Mouse (Mus musculus) midbrain, embryonic 14.5 days (tissue): ENCODE results near the gene Amh. TPM values are rescaled to one million over a fixed set of nuclear protein-coding genes. Genes with fewer than 3 reads are reported as not detected.

Experiments
- ATAC-seq: fragments of 200-750 bp; cut with Nextera tagmentation; 2 replicates; pipeline ENCODE4 v1.8.0; 2017; ENCODE audit warnings: moderate number of reproducible peaks, moderate library complexity; ENCODE audit not compliant: low FRiP score, low TSS enrichment
- DNase-seq: peaks from one replicate; pipeline ENCODE4 v3.0.0-alpha.2; 2015
- H3K27ac ChIP-seq: fragments of 300-500 bp; sonication (generic); replicated peaks from 2 replicates; pipeline ENCODE4 v1.5.1; 2014; ENCODE audit warnings: mild to moderate bottlenecking, low read depth, low read length, moderate library complexity
- H3K27me3 ChIP-seq: fragments of 300-500 bp; sonication (generic); 2 replicates; pipeline ENCODE4 v1.6.1; 2014; ENCODE audit warnings: low read length, control low read depth, mixed read lengths; ENCODE audit not compliant: control insufficient read depth, insufficient read depth
- H3K36me3 ChIP-seq: fragments of 300-500 bp; sonication (generic); 2 replicates; pipeline ENCODE4 v1.6.1; 2014; ENCODE audit warnings: low read length, control low read depth; ENCODE audit not compliant: control insufficient read depth, insufficient read depth
- H3K4me1 ChIP-seq: fragments of 300-500 bp; sonication (generic); 2 replicates; pipeline ENCODE4 v1.6.1; 2014; ENCODE audit warnings: mild to moderate bottlenecking, antibody characterized with exemption, low read length, control low read depth; ENCODE audit not compliant: control insufficient read depth, insufficient read depth
- H3K4me2 ChIP-seq: fragments of 300-500 bp; sonication (generic); 2 replicates; pipeline ENCODE4 v1.6.1; 2014; ENCODE audit warnings: mild to moderate bottlenecking, low read length, moderate library complexity
- H3K4me3 ChIP-seq: fragments of 300-500 bp; sonication (generic); replicated peaks from 2 replicates; pipeline ENCODE4 v1.5.1; 2014; ENCODE audit warnings: low read depth, low read length
- H3K9ac ChIP-seq: fragments of 300-500 bp; sonication (generic); replicated peaks from 2 replicates; pipeline ENCODE4 v1.6.1; 2014; ENCODE audit warnings: mild to moderate bottlenecking, low read length, moderate library complexity
- H3K9me3 ChIP-seq: fragments of 300-500 bp; sonication (generic); 2 replicates; pipeline ENCODE4 v1.6.1; 2016; ENCODE audit warnings: low read length, control low read depth, mixed read lengths; ENCODE audit not compliant: control insufficient read depth
- WGBS: fragments of 180-500 bp; shearing (Covaris S2); extraction: QIAGEN DNeasy Blood & Tissue Kit; methylation state at CpG from one replicate; pipeline ENCODE4 v1.1.7; 2014; 5-methylcytosine and 5-hydroxymethylcytosine counted together
- polyA plus RNA-seq: library from polyadenylated mRNA; unstranded; fragments of >200 nt; fragmentation: Nextera tagmentation; extraction: Ambion mirVana; gene quantifications from 2 replicates; pipeline ENCODE4 v1.2.1, GENCODE M21; 2014

Amh gene
- polyA plus RNA-seq, 1 experiment from 2014 or later = not detected

DNA sequence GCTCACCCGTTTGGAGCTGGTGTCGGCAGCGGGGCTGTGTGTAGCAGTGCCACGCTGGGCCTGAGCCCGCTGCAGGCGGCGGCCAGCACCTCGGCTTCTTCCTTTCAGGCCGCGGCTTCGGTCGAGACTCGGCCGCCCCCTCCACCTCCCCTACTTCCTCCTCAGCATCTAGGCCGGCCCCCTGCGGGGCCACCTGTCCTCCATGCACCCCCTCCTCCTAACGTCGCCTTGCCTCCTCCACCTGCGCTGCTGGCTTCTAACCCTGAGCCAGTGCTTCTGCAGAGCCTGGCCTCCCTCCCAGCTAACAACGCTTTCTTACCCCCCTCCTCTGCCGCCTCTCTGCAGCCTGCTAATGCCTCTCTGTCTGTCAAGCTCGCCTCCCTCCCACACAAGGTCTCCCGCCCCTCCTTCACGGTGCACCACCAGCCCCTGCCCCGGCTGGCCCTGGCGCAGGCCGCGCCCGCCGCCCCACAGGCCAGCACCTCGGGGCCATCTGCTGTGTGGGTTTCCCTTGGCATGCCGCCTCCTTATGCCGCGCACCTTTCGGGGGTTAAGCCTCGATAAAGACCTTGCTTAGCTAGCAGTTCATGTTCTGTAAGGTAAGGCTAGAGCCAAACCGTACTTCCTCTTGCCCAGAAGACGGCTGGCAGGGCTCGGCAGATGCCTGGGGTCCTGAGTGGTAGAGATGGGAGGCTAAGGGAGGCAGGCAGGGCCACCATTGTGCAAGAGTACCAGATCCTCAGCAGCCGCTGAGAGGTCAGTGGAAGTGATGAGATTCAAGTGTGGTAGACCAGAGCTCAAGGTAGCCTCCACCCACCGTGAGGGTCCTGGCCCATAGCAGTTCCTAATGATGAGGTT lies 12.6 kb upstream of the Amh start:
- H3K27me3 ChIP-seq = no peaks in the 10 kb centered on the region
- no peak overlapping the region; the same call in 1 of the 2 replicates for H3K9ac ChIP-seq
- no peak overlapping the region for H3K4me3 ChIP-seq
- peaks cover 93% of the 10 kb centered on the region for H3K36me3 ChIP-seq
- H3K4me1 ChIP-seq = peaks cover 11% of the 10 kb centered on the region
- no peak overlapping the region for H3K4me2 ChIP-seq
- ATAC-seq = no peak
- no peaks in the 10 kb centered on the region for H3K9me3 ChIP-seq
- 79% methylated on average over 41 of the region's 41 CpGs for WGBS
- DNase-seq = no peak
- H3K27ac ChIP-seq = no peak overlapping the region

DNA sequence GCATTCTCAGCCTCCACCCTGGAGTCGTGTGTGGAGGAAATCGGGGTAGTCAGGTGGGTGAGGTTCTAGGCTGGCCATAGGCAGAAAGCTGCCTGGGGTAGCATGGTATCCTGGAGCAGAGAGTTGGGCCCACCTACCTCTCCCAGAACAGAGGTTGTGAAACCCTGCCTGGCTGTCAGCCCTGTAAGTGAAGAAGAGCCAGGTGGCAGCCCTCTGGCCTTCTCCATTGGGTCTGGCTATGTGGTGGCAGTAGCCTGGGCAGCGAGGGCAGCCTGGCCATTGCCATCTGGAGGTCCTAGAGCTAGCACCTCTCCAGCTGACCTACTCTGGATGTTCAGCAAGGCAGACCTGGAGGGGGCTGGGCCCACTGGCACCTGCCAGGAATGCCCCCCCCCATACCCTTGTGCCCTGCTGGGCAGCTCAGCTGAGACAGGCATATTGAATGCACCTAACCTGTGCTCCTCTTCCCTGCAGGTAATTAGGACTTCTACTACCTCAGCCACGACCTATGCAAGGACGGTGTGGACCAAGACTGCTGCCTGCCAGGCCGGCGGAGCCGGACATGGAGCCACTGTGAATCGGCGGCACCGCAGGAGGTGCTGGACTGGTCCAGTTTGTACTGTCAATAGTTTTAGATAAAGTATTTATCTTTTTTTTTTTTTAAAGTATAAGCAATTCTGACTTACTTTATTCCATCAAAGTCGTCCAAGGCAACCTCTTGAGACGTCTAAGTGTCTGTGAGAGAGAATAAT lies 11.8 kb upstream of the Amh start:
- Histone ChIP-seq H3K4me2 (no peak overlapping the region), H3K4me3 (no peak overlapping the region), H3K27ac (no peak overlapping the region), H3K36me3 (peaks cover 85% of the 10 kb centered on the region), H3K9ac (no peak overlapping the region; the same call in 1 of the 2 replicates), H3K27me3 (no peaks in the 10 kb centered on the region), H3K4me1 (peaks cover 11% of the 10 kb centered on the region), H3K9me3 (no peaks in the 10 kb centered on the region)
- ATAC-seq = no peak
- DNase-seq = no peak
- WGBS = 93% methylated on average over 13 of the region's 13 CpGs

DNA sequence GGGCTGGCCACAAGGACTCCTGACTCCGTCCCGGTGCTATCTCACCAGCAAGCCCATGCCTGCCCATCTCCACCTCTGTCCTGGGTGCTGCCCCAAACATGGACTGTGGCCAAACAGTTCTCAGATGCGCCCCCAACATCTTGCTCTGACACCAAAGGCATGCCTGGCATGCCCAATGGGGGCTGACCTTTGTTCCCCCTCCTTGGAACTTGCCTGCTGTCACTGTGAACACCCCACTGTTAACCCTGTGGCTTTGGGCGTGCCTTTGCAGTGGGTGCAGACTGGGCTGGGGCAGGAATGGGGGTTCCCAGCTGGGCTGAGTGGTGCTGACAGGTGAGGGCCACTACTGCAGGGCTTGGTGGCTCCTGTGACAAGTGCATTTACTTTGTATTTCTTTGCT lies 11.2 kb upstream of the Amh start:
- H3K36me3 ChIP-seq = peaks cover 79% of the 10 kb centered on the region
- DNase-seq (no peak), ATAC-seq (no peak)
- H3K9me3 ChIP-seq = no peaks in the 10 kb centered on the region
- no peak overlapping the region for H3K4me2 ChIP-seq
- no peak overlapping the region for H3K9ac ChIP-seq
- H3K27me3 ChIP-seq = no peaks in the 10 kb centered on the region
- H3K4me1 ChIP-seq = peaks cover 11% of the 10 kb centered on the region
- no peak overlapping the region for H3K27ac ChIP-seq
- H3K4me3 ChIP-seq = no peak overlapping the region
- WGBS = 91% methylated on average over 4 of the region's 4 CpGs

DNA sequence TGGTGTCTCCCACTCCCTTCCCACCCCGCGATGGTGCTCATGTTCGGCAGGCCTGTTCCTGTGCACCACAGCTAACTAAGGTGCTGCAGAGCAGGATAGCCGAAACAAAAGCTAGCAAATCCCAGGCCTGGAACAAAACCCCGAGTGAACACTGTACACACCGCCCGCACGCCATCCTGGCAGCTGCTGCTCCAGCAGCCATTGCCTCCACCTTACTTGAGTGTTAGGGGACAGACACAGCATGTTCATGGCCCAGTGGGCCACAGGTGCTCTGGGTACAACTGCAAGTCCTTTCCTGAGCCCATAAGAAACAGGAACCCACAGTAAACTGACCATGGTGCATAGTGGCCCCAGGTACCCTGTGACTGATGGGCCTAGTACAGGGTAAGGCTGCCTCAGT lies 10.3 kb upstream of the Amh start:
- Histone ChIP-seq H3K4me1 (peaks cover 17% of the 10 kb centered on the region), H3K4me2 (no peak overlapping the region), H3K4me3 (no peak overlapping the region), H3K36me3 (peaks cover 70% of the 10 kb centered on the region), H3K27me3 (no peaks in the 10 kb centered on the region), H3K9ac (no peak overlapping the region), H3K27ac (no peak overlapping the region), H3K9me3 (no peaks in the 10 kb centered on the region)
- no peak for ATAC-seq
- no peak for DNase-seq
- 89% methylated on average over 8 of the region's 8 CpGs for WGBS

DNA sequence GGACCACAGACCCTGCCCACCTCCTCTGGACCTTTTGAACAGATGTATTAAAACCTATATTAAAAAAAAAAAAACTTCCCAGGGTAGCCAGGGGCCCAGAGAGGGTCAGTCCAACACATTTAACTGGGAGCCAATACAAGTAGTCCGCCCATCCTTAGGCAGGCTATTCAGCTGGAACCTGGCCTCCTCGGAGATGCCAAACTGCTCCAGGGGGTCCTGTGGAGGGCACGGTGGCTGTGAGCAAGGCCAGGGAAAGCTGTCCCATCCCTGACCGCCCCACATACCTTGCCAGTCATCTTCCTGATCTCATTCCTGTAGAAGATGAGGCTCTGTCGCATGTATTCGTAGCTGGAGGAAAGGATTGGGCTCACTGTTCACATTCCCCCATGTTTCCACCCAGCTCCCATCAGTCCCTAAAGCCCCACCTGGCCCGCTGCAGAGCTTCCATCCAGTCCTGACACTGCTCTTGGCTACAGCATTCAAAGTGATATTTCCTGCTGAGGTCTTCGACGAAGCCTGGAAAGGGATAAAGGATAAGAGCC lies 8.7 kb upstream of the Amh start:
- Histone ChIP-seq H3K4me1 (peaks cover 22% of the 10 kb centered on the region), H3K27me3 (no peaks in the 10 kb centered on the region), H3K4me3 (peak overlapping the region; percentile 5), H3K9ac (peak overlapping the region; percentile 91), H3K36me3 (peaks cover 65% of the 10 kb centered on the region), H3K27ac (no peak overlapping the region), H3K4me2 (peak overlapping the region; percentile 82), H3K9me3 (no peaks in the 10 kb centered on the region)
- DNase-seq = no peak
- ATAC-seq = no peak
- 83% methylated on average over 9 of the region's 9 CpGs for WGBS

DNA sequence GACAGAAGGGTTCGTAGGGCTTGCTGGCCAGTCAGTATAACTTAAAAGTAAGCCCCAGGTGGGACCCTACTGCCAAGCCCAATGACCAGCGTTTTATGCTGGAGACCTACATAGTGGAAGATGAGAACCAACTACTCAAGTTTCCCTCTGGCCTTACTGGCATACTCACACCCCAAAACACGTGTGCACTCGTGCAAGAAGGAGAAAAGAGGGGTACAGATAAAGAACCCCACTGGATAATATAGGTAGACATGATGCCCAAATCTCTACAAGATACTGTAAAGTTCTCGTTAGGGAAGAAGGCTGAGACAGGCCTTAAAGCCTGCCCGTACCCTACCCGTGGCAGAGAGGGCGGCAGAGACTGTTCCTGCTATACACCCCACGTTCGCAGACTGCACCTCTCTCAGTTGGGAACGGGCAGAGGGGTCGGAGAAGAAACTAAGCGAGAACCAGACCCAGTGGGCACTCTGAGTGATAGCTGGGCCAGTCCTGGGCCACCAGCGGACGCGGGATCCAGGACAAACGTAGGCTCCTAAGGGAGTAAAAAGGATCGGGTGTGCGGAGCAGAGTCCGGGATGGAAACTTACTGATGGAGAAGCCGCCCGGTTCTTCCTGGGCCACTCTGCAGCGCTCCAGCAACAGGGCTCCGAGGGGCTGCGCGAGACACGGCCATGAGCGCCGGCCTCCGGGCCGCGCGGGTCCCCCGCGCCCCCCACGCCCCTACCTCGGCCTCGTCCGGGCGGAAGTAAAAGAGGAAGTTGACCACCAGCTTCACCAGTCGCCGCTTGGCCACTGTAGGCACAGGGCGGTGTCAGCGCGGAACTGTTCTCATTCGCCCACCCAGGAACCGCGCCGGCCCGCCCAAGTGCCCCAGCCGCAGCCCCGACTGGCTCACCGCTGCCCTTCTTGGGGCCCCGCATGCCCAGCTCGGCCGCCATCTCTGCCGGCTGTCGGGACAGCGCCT lies 7.6 kb upstream of the Amh start:
- Histone ChIP-seq H3K27me3 (no peaks in the 10 kb centered on the region), H3K4me1 (peaks cover 22% of the 10 kb centered on the region), H3K27ac (peak overlapping the region; percentile 91), H3K9me3 (no peaks in the 10 kb centered on the region), H3K9ac (peak overlapping the region; percentile 91), H3K4me2 (peak overlapping the region; percentile 82), H3K36me3 (peaks cover 65% of the 10 kb centered on the region), H3K4me3 (peak overlapping the region; percentile 88)
- DNase-seq (no peak), ATAC-seq (peak; percentile 71)
- 3% methylated on average over 58 of the region's 59 CpGs for WGBS

DNA sequence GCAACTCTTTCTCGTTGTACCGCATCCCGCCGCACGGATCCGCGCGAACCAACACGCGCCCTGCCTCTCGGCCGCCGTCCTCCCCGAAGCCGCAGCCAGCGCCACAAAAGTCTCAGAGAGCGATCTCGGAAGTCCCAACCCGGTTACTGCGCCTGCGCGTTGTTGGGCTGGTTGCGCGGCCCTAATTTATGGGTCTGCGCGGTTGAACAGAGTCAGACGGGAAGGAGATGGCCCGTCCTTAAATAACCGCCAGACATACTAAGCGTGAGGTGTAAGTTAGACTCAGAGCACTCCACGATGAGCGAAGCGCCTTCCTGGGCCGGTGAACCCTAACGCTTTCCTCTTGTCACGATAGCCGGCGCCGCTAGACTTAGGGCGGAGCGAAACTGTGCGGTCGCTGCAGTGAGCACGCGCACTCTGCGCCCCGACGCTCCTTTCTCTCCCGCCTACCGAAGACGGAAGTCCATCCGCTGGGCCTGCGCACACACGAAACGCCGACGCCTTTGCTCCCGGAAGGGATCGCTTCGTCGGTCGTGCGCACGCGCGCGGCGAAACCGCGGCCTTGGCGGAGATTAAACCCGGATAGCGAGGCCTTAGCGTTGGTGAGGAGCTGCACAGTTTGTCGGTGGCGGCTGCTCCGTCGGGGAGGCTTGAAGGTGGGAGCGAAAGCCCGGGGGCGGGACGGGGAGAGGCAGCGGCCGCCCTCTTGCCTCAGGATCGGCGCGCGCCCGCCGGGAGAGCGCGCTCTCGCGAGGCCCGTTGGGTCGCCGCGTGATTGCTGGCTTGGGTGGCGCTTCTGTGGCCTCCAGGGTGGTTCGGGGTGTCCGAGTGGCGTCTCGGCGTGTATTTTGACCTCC lies 6.7 kb upstream of the Amh start, which contains the start of the genes Sf3a2 and Plekhj1:
Sf3a2 (plus strand) TSS at position 49 of the 857 bp plus-strand sequence.
Plekhj1 (minus strand) TSS at position 477 of the 857 bp plus-strand sequence.
- 0% methylated on average over 104 of the region's 104 CpGs for WGBS
- Histone ChIP-seq H3K27ac (peak within 1 kb of the TSS; percentile 91), H3K36me3 (peaks cover 65% of the 10 kb centered on the region), H3K4me1 (peaks cover 22% of the 10 kb centered on the region), H3K4me2 (peak within 1 kb of the TSS; percentile 82), H3K9ac (peak within 1 kb of the TSS; percentile 91), H3K27me3 (no peaks in the 10 kb centered on the region), H3K9me3 (no peaks in the 10 kb centered on the region), H3K4me3 (peak within 1 kb of the TSS; percentile 88)
- ATAC-seq (peak; percentile 89), DNase-seq (peak; percentile 98)
